14 mouse cellular contexts compared by ENCODE assay signal in the genomic region with DNA sequence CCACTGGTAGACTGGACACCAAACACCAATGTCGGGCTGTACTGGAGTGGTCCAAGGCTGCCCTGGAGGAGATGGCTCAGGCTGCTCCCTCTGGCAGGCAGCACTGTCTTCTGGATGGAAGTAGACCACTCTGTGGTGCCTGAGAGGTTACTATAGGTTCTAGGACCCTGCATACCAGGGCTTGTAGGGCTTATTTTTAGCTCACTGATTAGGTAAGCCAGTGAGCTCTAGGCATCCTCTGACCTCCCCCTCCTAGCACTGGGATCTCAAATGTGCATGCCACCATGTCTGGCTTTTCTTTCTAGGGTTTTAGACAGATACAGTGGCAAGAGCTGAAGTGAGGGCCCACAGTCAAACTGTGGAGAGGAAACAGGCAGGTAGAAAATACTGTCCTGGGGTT. TPM values are rescaled to one million over a fixed set of nuclear protein-coding genes. Genes with fewer than 3 reads are reported as not detected.
A peak's percentile ranks its signal among the peaks of the same experiment; 100 is the strongest.
DNase-seq lines count a peak whose midpoint lies in the region; ATAC-seq and TF ChIP-seq lines count a peak whose summit lies in the region.
"Had no signal": no experiment of that assay in that cellular context is flagged by ENCODE, and none has a peak within 500 bp of the region (broad histone marks: within the 10 kb centered on the region; RNA-seq: fewer than 3 reads in every experiment).

No protein-coding gene starts in this region.

- no peak for DNase-seq in heart, postnatal 10 days
- DNase-seq in liver, embryonic 14.5 days (ENCODE audit: low read depth in 3 of 3, low spot score in 3 of 3) = no peak
- DNase-seq in liver, embryonic 11.5 days (ENCODE audit: low spot score) = no peak
- DNase-seq in left cerebral cortex, postnatal 36 days (ENCODE audit: low spot score in 2 of 2) = no peak
- no peak for DNase-seq in layer of hippocampus, adult 8-10 months (ENCODE audit: low spot score in 2 of 2)
- DNase-seq: adrenal gland, postnatal 10 days; cerebellum, postnatal 36 days had no signal

- TF ChIP-seq EP300 in liver, embryonic 14.5 days (IDR thresholded peaks at IDR 0.05; ENCODE audit: low read depth) = no peak

- no peaks in the 10 kb centered on the region for H3K36me3 ChIP-seq in heart, embryonic 16.5 days (ENCODE audit: control insufficient read depth, insufficient read depth)
- no peaks in the 10 kb centered on the region; the same call in 1 of the 2 replicates for H3K36me3 ChIP-seq in liver, embryonic 14.5 days (replicated peaks; ENCODE audit: control insufficient read depth, insufficient read depth, low read depth)
- no peaks in the 10 kb centered on the region for H3K36me3 ChIP-seq in liver, embryonic 11.5 days (ENCODE audit: control insufficient read depth, insufficient read depth, low read length)
- H3K36me3 ChIP-seq in embryonic facial prominence, embryonic 12.5 days = no peaks in the 10 kb centered on the region
- no peaks in the 10 kb centered on the region for H3K36me3 ChIP-seq in limb, embryonic 12.5 days
- H3K36me3 ChIP-seq: hindbrain, embryonic 15.5 days; neural tube, embryonic 12.5 days had no signal

- TF ChIP-seq CTCF in liver, embryonic 14.5 days (IDR thresholded peaks at IDR 0.05; ENCODE audit: low read depth) = no peak

- no peak overlapping the region for H3K4me3 ChIP-seq in heart, embryonic 16.5 days (ENCODE audit: low read length)
- no peak overlapping the region for H3K4me3 ChIP-seq in liver, embryonic 14.5 days (ENCODE audit: insufficient read depth in 1 of 2, low read depth in 2 of 2, low read length in 2 of 2)
- H3K4me3 ChIP-seq in liver, embryonic 11.5 days (ENCODE audit: low read depth, low read length) = no peak overlapping the region
- no peak overlapping the region for H3K4me3 ChIP-seq in embryonic facial prominence, embryonic 12.5 days
- no peak overlapping the region for H3K4me3 ChIP-seq in limb, embryonic 12.5 days (replicated peaks)
- H3K4me3 ChIP-seq: hindbrain, embryonic 15.5 days; layer of hippocampus, adult 2 months; megakaryocyte, embryonic 14.5 days; neural tube, embryonic 12.5 days had no signal

- intact Hi-C loops in heart, postnatal 10 days (cut with DNase I) = no loop called here
- intact Hi-C loops in left cerebral cortex, postnatal 36 days (cut with DNase I) = loop anchor here (5.0 kb wide), 1 partner anchor 35 kb away; no protein-coding TSS in a partner anchor

- H3K27me3 ChIP-seq in heart, embryonic 16.5 days (ENCODE audit: control insufficient read depth, insufficient read depth, low read length) = no peaks in the 10 kb centered on the region
- no peaks in the 10 kb centered on the region for H3K27me3 ChIP-seq in liver, embryonic 14.5 days (ENCODE audit: control insufficient read depth, insufficient read depth, low read length)
- no peaks in the 10 kb centered on the region for H3K27me3 ChIP-seq in liver, embryonic 11.5 days (replicated peaks; ENCODE audit: control insufficient read depth, insufficient read depth, low read length)
- H3K27me3 ChIP-seq in embryonic facial prominence, embryonic 12.5 days = no peaks in the 10 kb centered on the region
- no peaks in the 10 kb centered on the region; the same call in 1 of the 2 replicates for H3K27me3 ChIP-seq in limb, embryonic 12.5 days
- H3K27me3 ChIP-seq: hindbrain, embryonic 15.5 days had no signal

- H3K4me1 ChIP-seq in heart, embryonic 16.5 days (ENCODE audit: control insufficient read depth, insufficient read depth, low read length) = peaks cover 63% of the 10 kb centered on the region
- H3K4me1 ChIP-seq in liver, embryonic 14.5 days (replicated peaks; ENCODE audit: control insufficient read depth in 2 of 2, insufficient read depth in 2 of 2, low read length in 1 of 2) = peaks cover 10 to 36% of the 10 kb centered on the region in 2 experiments
- peaks cover 48% of the 10 kb centered on the region for H3K4me1 ChIP-seq in liver, embryonic 11.5 days (replicated peaks; ENCODE audit: control insufficient read depth, insufficient read depth, low read length)
- H3K4me1 ChIP-seq in embryonic facial prominence, embryonic 12.5 days = peaks cover 47% of the 10 kb centered on the region
- H3K4me1 ChIP-seq in limb, embryonic 12.5 days (replicated peaks) = peaks cover 73% of the 10 kb centered on the region

- peak overlapping the region; percentile 46 for H3K4me2 ChIP-seq in heart, embryonic 16.5 days (ENCODE audit: low read depth, low read length)
- H3K4me2 ChIP-seq in liver, embryonic 14.5 days (ENCODE audit: low read depth) = no peak overlapping the region
- H3K4me2 ChIP-seq in liver, embryonic 11.5 days = no peak overlapping the region
- H3K4me2 ChIP-seq in embryonic facial prominence, embryonic 12.5 days (replicated peaks) = no peak overlapping the region
- H3K4me2 ChIP-seq in limb, embryonic 12.5 days = 0 out of 2 replicates have a peak overlapping the region, but pooled peaks have one; percentile 4
- H3K4me2 ChIP-seq: hindbrain, embryonic 15.5 days; neural tube, embryonic 12.5 days had no signal

- H3K9me3 ChIP-seq in heart, embryonic 16.5 days (replicated peaks; ENCODE audit: control insufficient read depth, low read length) = no peaks in the 10 kb centered on the region
- no peaks in the 10 kb centered on the region for H3K9me3 ChIP-seq in liver, embryonic 14.5 days (ENCODE audit: control insufficient read depth, low read length)
- no peaks in the 10 kb centered on the region for H3K9me3 ChIP-seq in liver, embryonic 11.5 days (ENCODE audit: control insufficient read depth, low read length)
- H3K9me3 ChIP-seq in embryonic facial prominence, embryonic 12.5 days = no peaks in the 10 kb centered on the region
- no peaks in the 10 kb centered on the region for H3K9me3 ChIP-seq in limb, embryonic 12.5 days
- H3K9me3 ChIP-seq: hindbrain, embryonic 15.5 days; megakaryocyte, embryonic 14.5 days; neural tube, embryonic 12.5 days had no signal

- peak overlapping the region; percentile 73 for H3K9ac ChIP-seq in heart, embryonic 16.5 days (ENCODE audit: low read length)
- H3K9ac ChIP-seq in liver, embryonic 14.5 days (replicated peaks) = no peak overlapping the region
- H3K9ac ChIP-seq in liver, embryonic 11.5 days (ENCODE audit: low read depth, low read length) = no peak overlapping the region
- no peak overlapping the region for H3K9ac ChIP-seq in embryonic facial prominence, embryonic 12.5 days
- H3K9ac ChIP-seq in limb, embryonic 12.5 days (replicated peaks) = no peak overlapping the region
- H3K9ac ChIP-seq: hindbrain, embryonic 15.5 days; neural tube, embryonic 12.5 days had no signal

- peak overlapping the region; percentile 97 for H3K27ac ChIP-seq in heart, embryonic 16.5 days (ENCODE audit: low read length)
- no peak overlapping the region for H3K27ac ChIP-seq in liver, embryonic 14.5 days
- H3K27ac ChIP-seq in liver, embryonic 11.5 days (ENCODE audit: low read depth, low read length) = no peak overlapping the region
- peak overlapping the region; percentile 57 for H3K27ac ChIP-seq in embryonic facial prominence, embryonic 12.5 days
- peak overlapping the region; percentile 64; the same call in 1 of the 2 replicates for H3K27ac ChIP-seq in limb, embryonic 12.5 days
- H3K27ac ChIP-seq: neural tube, embryonic 12.5 days had no signal

- 32% methylated on average over 1 of the region's 1 CpGs for WGBS in heart, embryonic 16.5 days
- WGBS in liver, embryonic 14.5 days (ENCODE audit: insufficient replicate concordance) = 74% methylated on average over 1 of the region's 1 CpGs
- 87% methylated on average over 1 of the region's 1 CpGs for WGBS in liver, embryonic 11.5 days
- WGBS in embryonic facial prominence, embryonic 12.5 days = 39% methylated on average over 1 of the region's 1 CpGs
- WGBS in limb, embryonic 12.5 days = 47% methylated on average over 1 of the region's 1 CpGs

- peak; percentile 74 for ATAC-seq in heart, embryonic 16.5 days (replicated peaks; ENCODE audit: extremely low read depth, insufficient read depth, low FRiP score)
- 0 out of 2 replicates have a peak, but pooled peaks have one; percentile 4 for ATAC-seq in liver, embryonic 14.5 days (ENCODE audit: insufficient read depth)
- no peak for ATAC-seq in liver, embryonic 11.5 days (replicated peaks; ENCODE audit: low FRiP score)
- ATAC-seq in embryonic facial prominence, embryonic 12.5 days (ENCODE audit: insufficient number of reproducible peaks, insufficient read depth, low FRiP score, low TSS enrichment) = no peak
- ATAC-seq in limb, embryonic 12.5 days (ENCODE audit: insufficient number of reproducible peaks, insufficient read depth, low FRiP score, low TSS enrichment, low read depth) = 0 out of 2 replicates have a peak, but pooled peaks have one; percentile 26

RNA-seq across cellular contexts. Expression of a gene that starts 24.8 kb away (rescaled TPM):
- polyA plus RNA-seq in heart, embryonic 16.5 days (2015; fragmentation: Nextera tagmentation; extraction: Ambion mirVana) = 7.6 and 9.2 TPM in 2 replicates
- 10 to 100 TPM; 67.9 to 71.6 TPM for total RNA-seq in heart, postnatal 10 days (2021)
- 6.7 and 8.8 TPM in 2 replicates for polyA plus RNA-seq in liver, embryonic 14.5 days (2012; rRNA removed)
- polyA plus RNA-seq in liver, embryonic 14.5 days (2014; fragmentation: Nextera tagmentation; extraction: Ambion mirVana) = 5.0 and 6.6 TPM in 2 replicates
- polyA plus RNA-seq in liver, embryonic 11.5 days (2014; fragmentation: Nextera tagmentation; extraction: Ambion mirVana) = 6.1 and 6.2 TPM in 2 replicates
- polyA plus RNA-seq in embryonic facial prominence, embryonic 12.5 days (2016; fragmentation: Nextera tagmentation; extraction: Ambion mirVana) = 8.3 and 9.6 TPM in 2 replicates
- polyA plus RNA-seq in limb, embryonic 12.5 days (2016; fragmentation: Nextera tagmentation; extraction: Ambion mirVana) = 6.6 and 8.3 TPM in 2 replicates
- total RNA-seq in left cerebral cortex, postnatal 36 days (2021) = 10 to 100 TPM; 11.5 to 14.5 TPM
- total RNA-seq in layer of hippocampus, adult 8-10 months (2022) = 10 to 100 TPM; 13.1 to 18.1 (median 14.1) TPM

Comparison
In these comparisons a context has a peak if more than half of its experiments do, and no peak if none do; other contexts are left out.
1. ATAC-seq: peak in heart, embryonic 16.5 days (single experiment), liver, embryonic 14.5 days (single experiment) and limb, embryonic 12.5 days (single experiment); none in liver, embryonic 11.5 days (single experiment) and embryonic facial prominence, embryonic 12.5 days (single experiment).
2. H3K27ac ChIP-seq: peak in heart, embryonic 16.5 days (single experiment), embryonic facial prominence, embryonic 12.5 days (single experiment) and limb, embryonic 12.5 days (single experiment); none in liver, embryonic 14.5 days (single experiment) and liver, embryonic 11.5 days (single experiment).
3. H3K4me2 ChIP-seq: peak in heart, embryonic 16.5 days (single experiment) and limb, embryonic 12.5 days (single experiment); none in liver, embryonic 14.5 days (single experiment), liver, embryonic 11.5 days (single experiment) and embryonic facial prominence, embryonic 12.5 days (single experiment).